Mouse (Mus musculus): ENCODE measurements around the gene Slfn8.

- TF ChIP-seq POLR2A (IDR thresholded peaks at IDR 0.05; ENCODE audit: low read depth, low read length) (no peak), CTCF (IDR thresholded peaks at IDR 0.05; ENCODE audit: borderline replicate concordance, insufficient read depth, low read length) (no peak)
Observed at GRCm38 (mm10) chr11:83016093-83016492, 4.5 kb downstream of the Slfn8 start.

All from embryonic fibroblast, embryonic 13.5 days (primary cell).